ENCODE assay signal across 10 mouse cellular contexts in the genomic region with DNA sequence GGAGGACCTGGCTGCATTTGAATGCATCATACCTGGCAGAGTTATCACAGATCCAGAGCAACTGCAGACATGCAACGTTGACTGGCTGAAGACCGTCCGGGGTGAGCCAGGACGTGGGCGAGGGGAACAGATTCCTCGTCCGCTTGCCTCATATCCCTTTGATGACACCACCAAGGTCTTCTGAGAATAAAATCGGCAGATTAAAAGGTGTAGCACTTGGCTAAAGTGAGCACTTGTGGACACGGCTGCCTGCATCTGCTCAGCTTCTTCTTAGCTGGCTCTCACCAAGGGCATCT. TPM values are rescaled to one million over a fixed set of nuclear protein-coding genes. Genes with fewer than 3 reads are reported as not detected.
DNase-seq lines count a peak whose midpoint lies in the region; ATAC-seq lines count a peak whose summit lies in the region.
"Had no signal": no experiment of that assay in that cellular context is flagged by ENCODE, and none has a peak within 500 bp of the region (broad histone marks: within the 10 kb centered on the region; RNA-seq: fewer than 3 reads in every experiment).

No protein-coding gene starts in this region.

- H3K4me2 ChIP-seq in kidney, embryonic 15.5 days = peak overlapping the region; percentile 70
- H3K4me2 ChIP-seq in embryonic facial prominence, embryonic 14.5 days (ENCODE audit: low read depth, low read length) = peak overlapping the region; percentile 72; the same call in 1 of the 2 replicates
- peak overlapping the region; percentile 84 for H3K4me2 ChIP-seq in hindbrain, embryonic 13.5 days
- peak overlapping the region; percentile 65 for H3K4me2 ChIP-seq in midbrain, embryonic 13.5 days (replicated peaks)

- no peaks in the 10 kb centered on the region for H3K27me3 ChIP-seq in kidney, embryonic 15.5 days
- H3K27me3 ChIP-seq in embryonic facial prominence, embryonic 14.5 days (replicated peaks; ENCODE audit: control insufficient read depth, insufficient read depth, low read length) = no peaks in the 10 kb centered on the region
- H3K27me3 ChIP-seq in hindbrain, embryonic 13.5 days = no peaks in the 10 kb centered on the region
- no peaks in the 10 kb centered on the region for H3K27me3 ChIP-seq in midbrain, embryonic 13.5 days

- WGBS in kidney, embryonic 15.5 days = 91% methylated on average over 9 of the region's 9 CpGs
- 89% methylated on average over 9 of the region's 9 CpGs for WGBS in embryonic facial prominence, embryonic 14.5 days
- WGBS in hindbrain, embryonic 13.5 days = 96% methylated on average over 9 of the region's 9 CpGs
- 94% methylated on average over 9 of the region's 9 CpGs for WGBS in midbrain, embryonic 13.5 days

- H3K9ac ChIP-seq in kidney, embryonic 15.5 days = no peak overlapping the region
- H3K9ac ChIP-seq in embryonic facial prominence, embryonic 14.5 days (ENCODE audit: low read depth, low read length) = no peak overlapping the region
- peak overlapping the region; percentile 77; the same call in 1 of the 2 replicates for H3K9ac ChIP-seq in hindbrain, embryonic 13.5 days
- peak overlapping the region; percentile 2; the same call in 1 of the 2 replicates for H3K9ac ChIP-seq in midbrain, embryonic 13.5 days (replicated peaks)

- peak overlapping the region; percentile 63 for H3K4me3 ChIP-seq in kidney, embryonic 15.5 days (replicated peaks)
- no peak overlapping the region for H3K4me3 ChIP-seq in embryonic facial prominence, embryonic 14.5 days (ENCODE audit: low read depth, low read length)
- peak overlapping the region; percentile 57; the same call in 1 of the 2 replicates for H3K4me3 ChIP-seq in hindbrain, embryonic 13.5 days
- H3K4me3 ChIP-seq in midbrain, embryonic 13.5 days (replicated peaks) = peak overlapping the region; percentile 59; the same call in 1 of the 2 replicates

- H3K36me3 ChIP-seq in kidney, embryonic 15.5 days = peaks cover 3% of the 10 kb centered on the region
- 0 out of 2 replicates have a peak, but pooled peaks cover 10% of the 10 kb centered on the region for H3K36me3 ChIP-seq in embryonic facial prominence, embryonic 14.5 days (ENCODE audit: control insufficient read depth, insufficient read depth, low read length)
- peaks cover 12% of the 10 kb centered on the region for H3K36me3 ChIP-seq in hindbrain, embryonic 13.5 days
- H3K36me3 ChIP-seq in midbrain, embryonic 13.5 days = peaks cover 5% of the 10 kb centered on the region

- H3K4me1 ChIP-seq in kidney, embryonic 15.5 days = peaks cover 15% of the 10 kb centered on the region
- H3K4me1 ChIP-seq in embryonic facial prominence, embryonic 14.5 days (ENCODE audit: control insufficient read depth, insufficient read depth, low read length) = 0 out of 2 replicates have a peak, but pooled peaks cover 4% of the 10 kb centered on the region
- peaks cover 22% of the 10 kb centered on the region for H3K4me1 ChIP-seq in hindbrain, embryonic 13.5 days (replicated peaks)
- H3K4me1 ChIP-seq in midbrain, embryonic 13.5 days (replicated peaks) = peaks cover 17% of the 10 kb centered on the region

- no peak overlapping the region for H3K27ac ChIP-seq in kidney, embryonic 15.5 days
- H3K27ac ChIP-seq in embryonic facial prominence, embryonic 14.5 days (replicated peaks; ENCODE audit: low read depth, low read length) = no peak overlapping the region
- peak overlapping the region; percentile 97; the same call in 1 of the 2 replicates for H3K27ac ChIP-seq in hindbrain, embryonic 13.5 days
- H3K27ac ChIP-seq in midbrain, embryonic 13.5 days = no peak overlapping the region; the same call in 1 of the 2 replicates

- ATAC-seq in kidney, embryonic 15.5 days (replicated peaks; ENCODE audit: low FRiP score) = no peak
- no peak for ATAC-seq in embryonic facial prominence, embryonic 14.5 days (ENCODE audit: low read depth)
- ATAC-seq in hindbrain, embryonic 13.5 days (ENCODE audit: low FRiP score) = no peak
- ATAC-seq in midbrain, embryonic 13.5 days = no peak

- H3K9me3 ChIP-seq in kidney, embryonic 15.5 days (replicated peaks) = no peaks in the 10 kb centered on the region
- H3K9me3 ChIP-seq in embryonic facial prominence, embryonic 14.5 days (ENCODE audit: control insufficient read depth, low read length) = no peaks in the 10 kb centered on the region
- H3K9me3 ChIP-seq in hindbrain, embryonic 13.5 days = no peaks in the 10 kb centered on the region
- no peaks in the 10 kb centered on the region for H3K9me3 ChIP-seq in midbrain, embryonic 13.5 days

- no peak for DNase-seq in kidney, adult 11 months
- DNase-seq in embryonic facial prominence, embryonic 14.5 days (ENCODE audit: low spot score) = no peak
- DNase-seq in ovary, postnatal 10 days (ENCODE audit: low spot score) = no peak
- no peak for DNase-seq in adrenal gland, postnatal 4 days (ENCODE audit: low spot score in 2 of 2)
- no peak for DNase-seq in embryo, embryonic 11 days
- DNase-seq: heart, postnatal 10 days had no signal

RNA-seq across cellular contexts. Expression of a gene that starts 1.8 kb away (rescaled TPM):
- polyA plus RNA-seq in kidney, embryonic 15.5 days (2015; fragmentation: Nextera tagmentation; extraction: Ambion mirVana) = 14.1 and 16.5 TPM in 2 replicates
- 10.7 and 14.3 TPM in 2 replicates for polyA plus RNA-seq in embryonic facial prominence, embryonic 14.5 days (2014; fragmentation: Nextera tagmentation; extraction: Ambion mirVana)
- polyA plus RNA-seq in hindbrain, embryonic 13.5 days (2015; fragmentation: Nextera tagmentation; extraction: Ambion mirVana) = 16.4 and 19.3 TPM in 2 replicates
- 16.2 and 18.5 TPM in 2 replicates for polyA plus RNA-seq in midbrain, embryonic 13.5 days (2015; fragmentation: Nextera tagmentation; extraction: Ambion mirVana)
- total RNA-seq in adrenal gland, postnatal 4 days (2021) = 10 to 100 TPM; 40.9 to 41.9 TPM

RNA-seq across cellular contexts. Expression of a gene that starts 22.7 kb away (rescaled TPM):
- 19.0 and 19.3 TPM in 2 replicates for polyA plus RNA-seq in kidney, embryonic 15.5 days (2015; fragmentation: Nextera tagmentation; extraction: Ambion mirVana)
- polyA plus RNA-seq in embryonic facial prominence, embryonic 14.5 days (2014; fragmentation: Nextera tagmentation; extraction: Ambion mirVana) = 11.7 and 12.4 TPM in 2 replicates
- 9.4 and 10.5 TPM in 2 replicates for polyA plus RNA-seq in hindbrain, embryonic 13.5 days (2015; fragmentation: Nextera tagmentation; extraction: Ambion mirVana)
- polyA plus RNA-seq in midbrain, embryonic 13.5 days (2015; fragmentation: Nextera tagmentation; extraction: Ambion mirVana) = 11.9 and 12.3 TPM in 2 replicates
- 10 to 100 TPM; 20.4 to 21.9 TPM for total RNA-seq in adrenal gland, postnatal 4 days (2021)

RNA-seq across cellular contexts. Expression of a gene that starts 24.8 kb away (rescaled TPM):
- 251 and 258 TPM in 2 replicates for polyA plus RNA-seq in kidney, embryonic 15.5 days (2015; fragmentation: Nextera tagmentation; extraction: Ambion mirVana)
- polyA plus RNA-seq in embryonic facial prominence, embryonic 14.5 days (2014; fragmentation: Nextera tagmentation; extraction: Ambion mirVana) = 214 and 218 TPM in 2 replicates
- 157 and 161 TPM in 2 replicates for polyA plus RNA-seq in hindbrain, embryonic 13.5 days (2015; fragmentation: Nextera tagmentation; extraction: Ambion mirVana)
- 172 and 175 TPM in 2 replicates for polyA plus RNA-seq in midbrain, embryonic 13.5 days (2015; fragmentation: Nextera tagmentation; extraction: Ambion mirVana)
- 100 to 1,000 TPM; 112 to 121 TPM for total RNA-seq in adrenal gland, postnatal 4 days (2021)

RNA-seq across cellular contexts. Expression of a gene that starts 34.6 kb away (rescaled TPM):
- polyA plus RNA-seq in kidney, embryonic 15.5 days (2015; fragmentation: Nextera tagmentation; extraction: Ambion mirVana) = 0.34 TPM in 1 of 2 replicates, not detected in the other
- polyA plus RNA-seq in embryonic facial prominence, embryonic 14.5 days (2014; fragmentation: Nextera tagmentation; extraction: Ambion mirVana) = 0.71 TPM in 1 of 2 replicates, not detected in the other
- polyA plus RNA-seq in hindbrain, embryonic 13.5 days (2015; fragmentation: Nextera tagmentation; extraction: Ambion mirVana) = not detected in 2 replicates
- polyA plus RNA-seq in midbrain, embryonic 13.5 days (2015; fragmentation: Nextera tagmentation; extraction: Ambion mirVana) = not detected in 2 replicates
- not detected for total RNA-seq in adrenal gland, postnatal 4 days (2021)
- total RNA-seq: neutrophil, adult 5-6 weeks had no signal

Comparison
In these comparisons a context has a peak if more than half of its experiments do, and no peak if none do; other contexts are left out.
1. H3K9ac ChIP-seq: peak in hindbrain, embryonic 13.5 days (single experiment) and midbrain, embryonic 13.5 days (single experiment); none in kidney, embryonic 15.5 days (single experiment) and embryonic facial prominence, embryonic 14.5 days (single experiment).
2. Peak in every context shown above with its lines, with median percentiles within 50 percentile points of each other: H3K4me2 ChIP-seq.